20 mouse cellular contexts compared by ENCODE assay signal in genomic region chr11:106695917-106696316, GRCm38 (mm10). TPM values are rescaled to one million over a fixed set of nuclear protein-coding genes. Genes with fewer than 3 reads are reported as not detected.
"Had no signal": no experiment of that assay in that cellular context is flagged by ENCODE, and none has a peak within 500 bp of the region (broad histone marks: within the 10 kb centered on the region; RNA-seq: fewer than 3 reads in every experiment).

No protein-coding gene starts in this region.

- ATAC-seq: liver, embryonic 12.5 days; midbrain, embryonic 13.5 days; midbrain, embryonic 16.5 days had no signal

- H3K9ac ChIP-seq: kidney, embryonic 15.5 days; liver, embryonic 12.5 days; liver, embryonic 15.5 days; lung, embryonic 15.5 days; midbrain, embryonic 13.5 days; neural tube, embryonic 13.5 days had no signal

- H3K4me2 ChIP-seq: kidney, embryonic 15.5 days; liver, embryonic 12.5 days; liver, embryonic 15.5 days; lung, embryonic 15.5 days; midbrain, embryonic 13.5 days; neural tube, embryonic 13.5 days had no signal

- H3K4me1 ChIP-seq: kidney, embryonic 15.5 days; lung, embryonic 15.5 days; midbrain, embryonic 10.5 days; midbrain, embryonic 13.5 days; neural tube, embryonic 13.5 days had no signal

- H3K4me3 ChIP-seq: kidney, embryonic 15.5 days; left cerebral cortex, adult 2 months; liver, embryonic 12.5 days; liver, embryonic 15.5 days; lung, embryonic 15.5 days; midbrain, embryonic 10.5 days; midbrain, embryonic 13.5 days; myocyte; neural tube, embryonic 13.5 days had no signal

- H3K9me3 ChIP-seq: kidney, embryonic 15.5 days; liver, embryonic 12.5 days; liver, embryonic 15.5 days; lung, embryonic 15.5 days; midbrain, embryonic 10.5 days; midbrain, embryonic 13.5 days; neural tube, embryonic 13.5 days had no signal

- DNase-seq: kidney, adult 11 months; kidney, adult 8-10 months; kidney, postnatal 10 days; kidney, postnatal 36 days; layer of hippocampus, postnatal 36 days; lung, adult 18-20 months; lung, postnatal 10 days; retina, postnatal 1 day; thymus, postnatal 25 days had no signal

- H3K27me3 ChIP-seq: kidney, embryonic 15.5 days; liver, embryonic 12.5 days; liver, embryonic 15.5 days; lung, embryonic 15.5 days; midbrain, embryonic 13.5 days; neural tube, embryonic 13.5 days had no signal

- H3K27ac ChIP-seq: kidney, embryonic 15.5 days; left cerebral cortex, adult 2 months; liver, embryonic 12.5 days; liver, embryonic 15.5 days; lung, embryonic 15.5 days; midbrain, embryonic 10.5 days; midbrain, embryonic 13.5 days; neural tube, embryonic 13.5 days; stomach, postnatal 0 days had no signal

- H3K36me3 ChIP-seq: kidney, embryonic 15.5 days; liver, embryonic 15.5 days; lung, embryonic 15.5 days; midbrain, embryonic 10.5 days; midbrain, embryonic 13.5 days; neural tube, embryonic 13.5 days had no signal

RNA-seq across cellular contexts. Expression of gene Milr1, which starts 55.1 kb away (rescaled TPM):
- total RNA-seq: layer of hippocampus, postnatal 36 days had no signal
